Mouse (Mus musculus) small intestine, adult 2 months (tissue): ENCODE data around the gene Rnase11. TPM values are rescaled to one million over a fixed set of nuclear protein-coding genes. Genes with fewer than 3 reads are reported as not detected.
"Not testable (repeated sequence)": the region's sequence is repeated elsewhere in the genome, so short reads cannot be mapped to it uniquely, and the experiment has no call there.

Experiments used
- H3K27ac ChIP-seq: fragments of 200-500 bp; 2 replicates; pipeline ENCODE4 v1.5.1; 2012; ENCODE audit warnings: low read depth, low read length, control low read depth, inconsistent platforms; ENCODE audit not compliant: insufficient read depth
- H3K27me3 ChIP-seq: fragments of 200-500 bp; 2 replicates; pipeline ENCODE4 v1.6.1; 2012; ENCODE audit warnings: mild to moderate bottlenecking, moderate library complexity, low read length, inconsistent platforms; ENCODE audit not compliant: control insufficient read depth, insufficient read depth
- H3K36me3 ChIP-seq: fragments of 200-500 bp; 2 replicates; pipeline ENCODE4 v1.6.1; 2012; ENCODE audit warnings: mild to moderate bottlenecking, low read length, control low read depth, inconsistent platforms; ENCODE audit not compliant: control insufficient read depth, insufficient read depth
- H3K4me1 ChIP-seq: fragments of 200-500 bp; 2 replicates; pipeline ENCODE4 v1.6.1; 2012; ENCODE audit warnings: low read length, inconsistent platforms, mixed read lengths; ENCODE audit not compliant: control insufficient read depth, insufficient read depth, insufficient read length
- H3K4me3 ChIP-seq: fragments of 200-500 bp; 2 replicates; pipeline ENCODE4 v1.5.1; 2012; ENCODE audit warnings: low read depth, mild to moderate bottlenecking, control low read depth, inconsistent platforms, low read length, moderate library complexity
- CTCF ChIP-seq: fragments of 200-500 bp; IDR thresholded peaks from 2 replicates; pipeline ENCODE4 v1.5.1; 2012; ENCODE audit warnings: low read depth, mild to moderate bottlenecking, control low read depth, inconsistent platforms, low read length, moderate library complexity, mixed read lengths; ENCODE audit not compliant: insufficient replicate concordance, insufficient read length; ENCODE audit errors: extremely low read depth
- POLR2A ChIP-seq: fragments of 200-500 bp; IDR thresholded peaks from 2 replicates; pipeline ENCODE4 v1.6.1; 2012; ENCODE audit warnings: low read depth, mild to moderate bottlenecking, control low read depth, inconsistent platforms, low read length, moderate library complexity
- WGBS: fragments of 180-500 bp; shearing (Covaris S2); methylation state at CpG from one replicate; pipeline ENCODE4 v1.1.7; 2018; 5-methylcytosine and 5-hydroxymethylcytosine counted together
- polyA plus RNA-seq: library from polyadenylated mRNA; depleted of rRNA; stranded (reverse); fragments of >200 nt; gene quantifications from 2 replicates; pipeline ENCODE4 v1.2.3, GENCODE M21; 2012; rRNA removed

The Rnase11 gene
- polyA plus RNA-seq: not detected in 2 replicates

DNA sequence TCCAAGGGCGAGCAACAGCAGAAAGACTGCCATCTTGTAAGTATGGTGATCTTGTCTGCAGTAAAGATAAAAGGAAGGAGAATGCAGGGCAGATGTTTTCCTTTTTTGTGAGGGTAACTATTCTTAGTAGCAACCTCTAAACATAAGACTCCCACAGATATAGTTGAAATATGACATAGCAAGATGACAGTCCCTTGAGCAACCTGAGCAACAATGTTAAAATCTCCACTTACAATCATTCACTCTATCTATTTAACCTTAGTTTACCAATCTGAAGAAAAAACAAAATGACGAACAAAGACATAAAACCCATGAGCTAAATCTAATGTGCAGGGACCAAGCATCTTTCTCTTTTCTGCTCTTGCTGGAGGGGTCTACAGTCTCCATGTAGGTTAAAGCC lies at the start of gene Rnase11:
Gene Rnase11 (minus strand): TSS at position 101 of the 400 bp plus-strand sequence.
- WGBS: 89% methylated on average over 2 of the region's 2 CpGs
- Histone ChIP-seq H3K4me3 (no peak within 1 kb of the TSS), H3K36me3 (no peaks in the 10 kb centered on the region), H3K27ac (no peak within 1 kb of the TSS), H3K27me3 (no peaks in the 10 kb centered on the region), H3K4me1 (no peaks in the 10 kb centered on the region)
- TF ChIP-seq POLR2A: no peak
- no peak for TF ChIP-seq CTCF

DNA sequence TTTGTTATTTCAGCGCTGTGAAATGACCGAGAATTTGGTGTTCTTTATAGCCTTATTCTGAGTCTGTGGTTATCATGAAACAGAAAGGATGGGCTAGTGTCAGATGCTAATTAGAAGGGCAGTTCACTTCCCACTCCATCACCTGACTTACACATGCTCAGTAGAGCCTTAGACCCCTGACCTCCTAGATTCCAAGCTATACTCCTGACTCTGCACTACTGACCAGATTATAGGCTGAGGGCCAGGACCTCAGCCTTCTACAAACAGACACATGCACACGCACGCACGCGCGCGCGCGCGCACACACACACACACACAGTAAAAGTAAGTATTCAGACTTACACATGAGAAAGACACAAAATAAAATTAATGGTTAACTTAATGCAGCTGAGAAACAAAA lies 49.0 kb upstream of the Rnase11 start:
- 93% methylated on average over 11 of the region's 11 CpGs for WGBS
- Histone ChIP-seq H3K36me3 (no peaks in the 10 kb centered on the region), H3K4me3 (no peak overlapping the region), H3K27me3 (no peaks in the 10 kb centered on the region), H3K27ac (no peak overlapping the region), H3K4me1 (peaks cover 2% of the 10 kb centered on the region; the same call in 1 of the 2 replicates)
- TF ChIP-seq CTCF: no peak

DNA sequence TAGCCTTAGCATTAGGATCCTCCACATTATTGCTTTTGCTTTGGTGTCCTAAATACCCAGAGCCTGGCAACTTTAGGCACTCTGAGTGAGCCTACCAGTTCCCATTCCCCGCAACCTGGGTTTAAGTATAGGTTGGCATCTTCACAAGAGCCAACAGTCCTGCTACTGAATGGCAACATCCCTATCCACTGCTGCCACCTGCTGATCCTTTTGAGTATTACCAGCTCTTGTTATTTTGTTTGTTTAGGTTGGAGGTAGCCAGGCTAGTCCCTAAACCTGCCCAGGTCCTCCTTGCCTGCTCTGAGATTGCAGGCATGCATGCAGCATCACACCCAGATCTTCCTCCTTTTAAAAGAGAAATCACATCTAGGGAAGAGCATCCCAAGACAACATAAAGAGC lies 48.3 kb upstream of the Rnase11 start:
- H3K4me1 ChIP-seq, H3K36me3 ChIP-seq, H3K27ac ChIP-seq, H3K27me3 ChIP-seq, H3K4me3 ChIP-seq: not testable (repeated sequence)
- TF ChIP-seq CTCF: peak; percentile 55; the same call in 1 of the 2 replicates
- 4% methylated on average over 1 of the region's 1 CpGs for WGBS

DNA sequence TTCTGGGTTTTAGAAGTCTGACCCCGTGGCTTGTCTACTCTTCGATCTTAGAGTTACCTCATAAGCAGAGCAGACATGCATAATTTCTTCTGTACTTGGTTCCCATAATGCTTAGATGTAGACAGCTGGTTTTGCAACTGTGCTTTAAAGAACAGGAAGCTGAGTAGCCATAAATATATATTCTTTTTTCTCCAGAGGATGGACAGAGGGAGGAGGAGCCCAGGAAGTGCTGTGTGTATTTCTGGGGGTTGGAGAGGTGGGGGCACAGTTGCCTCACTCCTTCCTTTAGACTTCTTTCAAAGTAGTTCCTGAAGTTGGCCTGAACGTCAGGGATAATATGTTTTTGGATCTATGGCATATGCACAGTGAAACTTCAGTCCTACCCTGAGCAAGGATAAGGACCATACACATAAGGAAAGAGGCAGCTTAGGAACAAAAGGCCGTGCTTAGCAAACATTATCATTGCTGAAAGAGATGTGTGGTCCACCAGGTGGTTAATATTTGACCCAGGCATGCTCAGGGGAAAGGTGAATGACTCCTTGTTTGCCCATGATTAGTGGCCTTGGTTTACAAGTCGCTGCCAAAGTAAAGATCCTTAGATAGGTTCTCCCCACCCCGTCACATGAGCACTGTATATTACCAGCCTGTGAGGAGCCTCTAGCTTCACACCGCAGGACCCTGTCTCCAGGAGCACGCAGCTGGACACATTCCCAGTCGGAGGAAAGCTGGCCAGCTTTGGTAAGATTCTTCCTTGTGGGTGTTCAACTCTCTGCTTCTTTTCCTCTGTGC lies 46.0 kb upstream of the Rnase11 start:
- H3K4me1 ChIP-seq: peaks cover 2% of the 10 kb centered on the region; the same call in 1 of the 2 replicates
- no peak for TF ChIP-seq CTCF
- no peak; the same call in 1 of the 2 replicates for TF ChIP-seq POLR2A
- no peaks in the 10 kb centered on the region for H3K27me3 ChIP-seq
- peak overlapping the region; percentile 28; the same call in 1 of the 2 replicates for H3K4me3 ChIP-seq
- WGBS: 16% methylated on average over 9 of the region's 9 CpGs
- no peaks in the 10 kb centered on the region for H3K36me3 ChIP-seq
- H3K27ac ChIP-seq: peak overlapping the region; percentile 83

DNA sequence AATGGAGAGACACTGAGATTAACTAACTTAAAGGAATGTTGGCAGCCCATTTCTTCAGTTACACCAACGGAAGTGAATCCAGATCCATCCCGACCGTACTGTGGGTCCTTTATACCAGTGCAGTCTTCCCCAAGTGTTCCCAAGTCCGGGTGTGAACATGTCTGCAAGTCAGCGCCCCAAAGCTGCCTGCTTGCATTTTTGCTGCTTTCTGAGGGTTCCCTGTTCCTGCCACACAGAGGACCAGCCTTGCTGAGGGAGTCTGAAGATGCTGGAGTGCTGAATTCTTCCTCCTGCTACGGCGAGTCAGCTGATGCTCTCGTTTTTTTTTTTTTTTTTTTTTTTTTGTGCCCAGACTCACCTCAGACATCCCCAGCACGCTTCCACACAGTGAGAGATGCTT lies 45.0 kb upstream of the Rnase11 start:
- Histone ChIP-seq H3K27me3 (no peaks in the 10 kb centered on the region), H3K27ac (no peak overlapping the region), H3K4me3 (no peak overlapping the region), H3K36me3 (no peaks in the 10 kb centered on the region), H3K4me1 (peaks cover 2% of the 10 kb centered on the region; the same call in 1 of the 2 replicates)
- TF ChIP-seq CTCF (no peak), POLR2A (no peak)
- 68% methylated on average over 9 of the region's 9 CpGs for WGBS

DNA sequence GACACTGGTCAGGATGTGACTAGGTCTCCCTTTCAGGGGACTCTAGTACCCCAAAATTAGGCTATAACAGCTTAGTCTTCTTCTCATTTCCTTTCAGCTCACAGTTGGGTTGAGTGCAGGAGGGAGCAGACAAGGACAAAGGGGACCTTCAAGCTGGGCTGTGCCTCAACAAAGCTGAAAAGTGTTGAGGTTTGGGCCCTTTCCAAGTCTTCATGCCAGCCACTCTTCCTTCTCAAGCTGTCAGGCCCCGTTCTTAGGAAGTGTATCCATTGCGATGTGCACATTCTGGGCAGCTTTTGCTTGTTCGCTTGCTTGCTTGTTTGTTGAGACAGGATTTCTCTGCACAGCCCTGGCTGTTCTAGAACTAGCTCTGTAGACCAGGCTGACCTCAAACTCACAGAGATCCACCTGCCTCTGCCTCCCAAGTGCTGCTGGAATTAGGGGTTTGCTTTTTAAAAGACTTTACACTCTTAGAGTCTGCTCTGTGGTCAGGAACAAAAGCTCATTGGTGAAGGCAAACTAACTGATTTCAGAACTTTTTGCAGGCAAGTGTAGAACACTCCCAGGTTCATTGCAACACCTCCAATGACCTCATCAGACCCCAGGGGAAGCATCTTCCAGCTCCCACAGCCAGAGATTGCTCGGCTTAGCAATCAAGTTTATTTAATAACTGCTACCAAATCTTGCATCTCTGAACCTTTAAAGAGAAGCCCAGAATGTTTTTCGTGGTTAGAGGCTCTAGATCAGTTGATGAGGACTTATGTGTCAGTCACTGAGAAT lies 44.3 kb upstream of the Rnase11 start:
- TF ChIP-seq CTCF (no peak), POLR2A (no peak)

DNA sequence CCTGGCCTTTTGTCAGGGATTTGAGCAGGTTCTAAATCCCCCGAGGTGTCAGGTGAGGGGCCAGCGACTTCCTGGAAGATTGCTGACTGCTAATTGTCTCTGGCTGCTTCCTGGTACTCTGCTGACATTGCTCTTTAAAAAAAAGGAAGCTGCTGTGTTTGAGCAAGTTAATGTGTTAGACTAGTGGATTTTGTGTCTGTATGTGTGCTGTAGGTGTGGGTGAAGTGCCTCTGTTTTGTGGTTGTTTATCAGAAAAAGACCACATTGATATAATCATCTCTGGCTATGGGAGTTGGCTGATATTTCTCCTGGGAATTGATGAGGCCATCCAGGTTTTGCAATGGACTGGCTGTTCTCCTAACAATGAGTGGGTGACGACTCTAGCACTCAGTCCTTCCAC lies 43.5 kb upstream of the Rnase11 start:
- Histone ChIP-seq H3K4me3 (no peak overlapping the region), H3K36me3 (no peaks in the 10 kb centered on the region), H3K27me3 (no peaks in the 10 kb centered on the region), H3K4me1 (peaks cover 2% of the 10 kb centered on the region; the same call in 1 of the 2 replicates), H3K27ac (peak overlapping the region; percentile 62; the same call in 1 of the 2 replicates)
- WGBS: 14% methylated on average over 3 of the region's 3 CpGs
- TF ChIP-seq CTCF (no peak), POLR2A (no peak)

More for the DNA sequence above, 44.3 kb upstream of the Rnase11 start:
- H3K27me3 ChIP-seq: no peaks in the 10 kb centered on the region
- no peak overlapping the region for H3K4me3 ChIP-seq
- H3K4me1 ChIP-seq: peaks cover 2% of the 10 kb centered on the region; the same call in 1 of the 2 replicates
- no peaks in the 10 kb centered on the region for H3K36me3 ChIP-seq
- WGBS: 58% methylated on average over 5 of the region's 5 CpGs
- peak overlapping the region; percentile 62; the same call in 1 of the 2 replicates for H3K27ac ChIP-seq
